Mouse (Mus musculus) hindbrain, embryonic 10.5 days (tissue): ENCODE data around the gene Agbl4. TPM values are rescaled to one million over a fixed set of nuclear protein-coding genes. Genes with fewer than 3 reads are reported as not detected.

Experiments used
- DNase-seq: peaks from one replicate; pipeline ENCODE4 v3.0.0-alpha.2; 2017; ENCODE audit warnings: low spot score
- H3K27ac ChIP-seq: fragments of 300-500 bp; sonication (generic); 2 replicates; pipeline ENCODE4 v1.5.1; 2016; ENCODE audit warnings: mild to moderate bottlenecking, moderate library complexity
- H3K27me3 ChIP-seq: fragments of 300-500 bp; sonication (generic); 2 replicates; pipeline ENCODE4 v1.6.1; 2016; ENCODE audit warnings: mild to moderate bottlenecking; ENCODE audit not compliant: poor library complexity, insufficient read depth, severe bottlenecking
- H3K36me3 ChIP-seq: fragments of 300-500 bp; sonication (generic); 2 replicates; pipeline ENCODE4 v1.6.1; 2016; ENCODE audit warnings: mild to moderate bottlenecking, moderate library complexity
- H3K4me1 ChIP-seq: fragments of 300-500 bp; sonication (generic); replicated peaks from 2 replicates; pipeline ENCODE4 v1.6.1; 2016; ENCODE audit warnings: mild to moderate bottlenecking
- H3K4me3 ChIP-seq: fragments of 300-500 bp; sonication (generic); 2 replicates; pipeline ENCODE4 v1.5.1; 2016; ENCODE audit warnings: mild to moderate bottlenecking, moderate library complexity
- H3K9me3 ChIP-seq: fragments of 300-500 bp; sonication (generic); 2 replicates; pipeline ENCODE4 v1.6.1; 2016; ENCODE audit warnings: mild to moderate bottlenecking, moderate library complexity
- WGBS: fragments of 180-500 bp; shearing (Covaris S2); methylation state at CpG from one replicate; pipeline ENCODE4 v1.1.7; 2016; 5-methylcytosine and 5-hydroxymethylcytosine counted together
- polyA plus RNA-seq: library from polyadenylated mRNA; unstranded; fragments of >200 nt; fragmentation: Nextera tagmentation; extraction: Ambion mirVana; gene quantifications from 2 replicates; pipeline ENCODE4 v1.2.1, GENCODE M21; 2016

Agbl4 gene
- polyA plus RNA-seq, 1 experiment from 2014 or later: 1.4 TPM

GRCm38 (mm10) chr4:111448586-111448985 is 1051.1 kb downstream of the Agbl4 start:
- H3K36me3 ChIP-seq: peaks cover 51% of the 10 kb centered on the region
- WGBS: 97% methylated on average over 4 of the region's 4 CpGs
- no peak for DNase-seq

GRCm38 (mm10) chr4:111449442-111450199 is 1052.2 kb downstream of the Agbl4 start:
- Histone ChIP-seq H3K9me3 (no peaks in the 10 kb centered on the region), H3K4me3 (no peak overlapping the region), H3K4me1 (peaks cover 6% of the 10 kb centered on the region), H3K36me3 (peaks cover 61% of the 10 kb centered on the region), H3K27ac (no peak overlapping the region), H3K27me3 (peaks cover 19% of the 10 kb centered on the region)
- DNase-seq: no peak
- WGBS: 76% methylated on average over 7 of the region's 7 CpGs

More at GRCm38 (mm10) chr4:111448586-111448985, 1051.1 kb downstream of the Agbl4 start:
- Histone ChIP-seq H3K9me3 (no peaks in the 10 kb centered on the region), H3K27me3 (peaks cover 19% of the 10 kb centered on the region), H3K4me1 (peaks cover 16% of the 10 kb centered on the region), H3K27ac (no peak overlapping the region), H3K4me3 (no peak overlapping the region)

- no peaks in the 10 kb centered on the region for H3K9me3 ChIP-seq
- H3K36me3 ChIP-seq: peaks cover 73% of the 10 kb centered on the region
- H3K27ac ChIP-seq: no peak overlapping the region
- H3K4me1 ChIP-seq: peaks cover 4% of the 10 kb centered on the region; the same call in 1 of the 2 replicates
- 83% methylated on average over 7 of the region's 7 CpGs for WGBS
- DNase-seq: no peak
- no peak overlapping the region for H3K4me3 ChIP-seq
- H3K27me3 ChIP-seq: peaks cover 10% of the 10 kb centered on the region
These were observed 1053.9 kb downstream of the Agbl4 start for GRCm38 (mm10) chr4:111451283-111451918.

- no peaks in the 10 kb centered on the region for H3K9me3 ChIP-seq
- WGBS: 94% methylated on average over 5 of the region's 5 CpGs
- no peak overlapping the region for H3K4me3 ChIP-seq
- peaks cover 3% of the 10 kb centered on the region for H3K27me3 ChIP-seq
- H3K4me1 ChIP-seq: peaks cover 4% of the 10 kb centered on the region; the same call in 1 of the 2 replicates
- H3K36me3 ChIP-seq: peaks cover 70% of the 10 kb centered on the region
- no peak for DNase-seq
- H3K27ac ChIP-seq: no peak overlapping the region
These were observed 1054.7 kb downstream of the Agbl4 start for GRCm38 (mm10) chr4:111452192-111452591.

- WGBS: 84% methylated on average over 3 of the region's 3 CpGs
These were observed 1055.8 kb downstream of the Agbl4 start for GRCm38 (mm10) chr4:111453275-111453674.

GRCm38 (mm10) chr4:111455621-111456020 is 1058.2 kb downstream of the Agbl4 start:
- no peak for DNase-seq
- peaks cover 70% of the 10 kb centered on the region for H3K36me3 ChIP-seq
- H3K4me3 ChIP-seq: no peak overlapping the region
- no peaks in the 10 kb centered on the region for H3K27me3 ChIP-seq
- peaks cover 4% of the 10 kb centered on the region; the same call in 1 of the 2 replicates for H3K4me1 ChIP-seq
- no peak overlapping the region for H3K27ac ChIP-seq
- 81% methylated on average over 5 of the region's 5 CpGs for WGBS
- no peaks in the 10 kb centered on the region for H3K9me3 ChIP-seq

More at GRCm38 (mm10) chr4:111453275-111453674, 1055.8 kb downstream of the Agbl4 start:
- no peaks in the 10 kb centered on the region for H3K27me3 ChIP-seq
- H3K4me3 ChIP-seq: no peak overlapping the region
- H3K36me3 ChIP-seq: peaks cover 71% of the 10 kb centered on the region
- no peaks in the 10 kb centered on the region for H3K9me3 ChIP-seq
- DNase-seq: no peak
- no peak overlapping the region for H3K27ac ChIP-seq
- peaks cover 4% of the 10 kb centered on the region; the same call in 1 of the 2 replicates for H3K4me1 ChIP-seq

GRCm38 (mm10) chr4:111457568-111457967 is 1060.1 kb downstream of the Agbl4 start:
- H3K27me3 ChIP-seq: no peaks in the 10 kb centered on the region
- WGBS: 94% methylated on average over 5 of the region's 5 CpGs
- H3K4me3 ChIP-seq: no peak overlapping the region
- DNase-seq: no peak
- H3K27ac ChIP-seq: no peak overlapping the region
- no peaks in the 10 kb centered on the region for H3K9me3 ChIP-seq
- H3K36me3 ChIP-seq: peaks cover 64% of the 10 kb centered on the region
- peaks cover 4% of the 10 kb centered on the region; the same call in 1 of the 2 replicates for H3K4me1 ChIP-seq

GRCm38 (mm10) chr4:111467293-111467773 is 1069.9 kb downstream of the Agbl4 start:
- 85% methylated on average over 2 of the region's 2 CpGs for WGBS
- DNase-seq: no peak
- Histone ChIP-seq H3K27me3 (no peaks in the 10 kb centered on the region), H3K4me3 (no peak overlapping the region), H3K27ac (no peak overlapping the region), H3K36me3 (no peaks in the 10 kb centered on the region), H3K4me1 (no peaks in the 10 kb centered on the region), H3K9me3 (no peaks in the 10 kb centered on the region)

GRCm38 (mm10) chr4:111467796-111468195 is 1070.3 kb downstream of the Agbl4 start:
- Histone ChIP-seq H3K36me3 (no peaks in the 10 kb centered on the region), H3K4me3 (no peak overlapping the region), H3K4me1 (no peaks in the 10 kb centered on the region), H3K27me3 (no peaks in the 10 kb centered on the region), H3K27ac (no peak overlapping the region), H3K9me3 (no peaks in the 10 kb centered on the region)
- 87% methylated on average over 4 of the region's 4 CpGs for WGBS
- DNase-seq: no peak

GRCm38 (mm10) chr4:111469847-111470246 is 1072.4 kb downstream of the Agbl4 start:
- H3K4me3 ChIP-seq: no peak overlapping the region
- WGBS: 89% methylated on average over 2 of the region's 2 CpGs

GRCm38 (mm10) chr4:111471726-111472125 is 1074.3 kb downstream of the Agbl4 start:
- DNase-seq: no peak
- WGBS: 84% methylated on average over 3 of the region's 3 CpGs
- H3K9me3 ChIP-seq: no peaks in the 10 kb centered on the region
- no peak overlapping the region for H3K27ac ChIP-seq
- H3K4me3 ChIP-seq: no peak overlapping the region
- no peaks in the 10 kb centered on the region for H3K36me3 ChIP-seq
- 0 out of 2 replicates have a peak, but pooled peaks cover 6% of the 10 kb centered on the region for H3K27me3 ChIP-seq
- H3K4me1 ChIP-seq: peaks cover 8% of the 10 kb centered on the region

More at GRCm38 (mm10) chr4:111469847-111470246, 1072.4 kb downstream of the Agbl4 start:
- no peaks in the 10 kb centered on the region for H3K4me1 ChIP-seq
- no peak overlapping the region for H3K27ac ChIP-seq
- no peaks in the 10 kb centered on the region for H3K36me3 ChIP-seq
- no peaks in the 10 kb centered on the region for H3K9me3 ChIP-seq
- 0 out of 2 replicates have a peak, but pooled peaks cover 5% of the 10 kb centered on the region for H3K27me3 ChIP-seq
- DNase-seq: no peak

- Histone ChIP-seq H3K27me3 (0 out of 2 replicates have a peak, but pooled peaks cover 7% of the 10 kb centered on the region), H3K27ac (no peak overlapping the region), H3K4me3 (no peak overlapping the region), H3K4me1 (peaks cover 8% of the 10 kb centered on the region), H3K36me3 (no peaks in the 10 kb centered on the region), H3K9me3 (no peaks in the 10 kb centered on the region)
- WGBS: 83% methylated on average over 3 of the region's 3 CpGs
- DNase-seq: no peak
These were observed 1075.0 kb downstream of the Agbl4 start for GRCm38 (mm10) chr4:111472511-111472910.

- Histone ChIP-seq H3K27ac (no peak overlapping the region), H3K4me3 (no peak overlapping the region), H3K9me3 (no peaks in the 10 kb centered on the region), H3K4me1 (peaks cover 13% of the 10 kb centered on the region), H3K36me3 (no peaks in the 10 kb centered on the region), H3K27me3 (0 out of 2 replicates have a peak, but pooled peaks cover 10% of the 10 kb centered on the region)
- WGBS: 100% methylated on average over 1 of the region's 1 CpGs
- no peak for DNase-seq
These were observed 1075.6 kb downstream of the Agbl4 start for GRCm38 (mm10) chr4:111473014-111473413.
